Mouse (Mus musculus) intestine, postnatal 0 days (tissue): Measurements from ENCODE around the gene Prkag1. TPM values are rescaled to one million over a fixed set of nuclear protein-coding genes. Genes with fewer than 3 reads are reported as not detected.

ENCODE experiments used
- ATAC-seq: fragments of 200-750 bp; cut with Nextera tagmentation; 2 replicates; pipeline ENCODE4 v1.8.0; 2017; ENCODE audit warnings: mild to moderate bottlenecking, moderate TSS enrichment, moderate library complexity
- H3K27ac ChIP-seq: fragments of 300-500 bp; sonication (generic); 2 replicates; pipeline ENCODE4 v1.5.1; 2014; ENCODE audit warnings: mild to moderate bottlenecking, low read depth, low read length, moderate library complexity
- H3K27me3 ChIP-seq: fragments of 300-500 bp; sonication (generic); replicated peaks from 2 replicates; pipeline ENCODE4 v1.6.1; 2014; ENCODE audit warnings: low read length, mixed read lengths; ENCODE audit not compliant: control insufficient read depth, insufficient read depth
- H3K36me3 ChIP-seq: fragments of 300-500 bp; sonication (generic); 2 replicates; pipeline ENCODE4 v1.6.1; 2014; ENCODE audit warnings: mild to moderate bottlenecking, moderate library complexity; ENCODE audit not compliant: control insufficient read depth, insufficient read depth
- H3K4me1 ChIP-seq: fragments of 300-500 bp; sonication (generic); replicated peaks from 2 replicates; pipeline ENCODE4 v1.6.1; 2014; ENCODE audit warnings: antibody characterized with exemption, low read length, mixed read lengths; ENCODE audit not compliant: control insufficient read depth, insufficient read depth
- H3K4me2 ChIP-seq: fragments of 300-500 bp; sonication (generic); replicated peaks from 2 replicates; pipeline ENCODE4 v1.6.1; 2014; ENCODE audit warnings: low read depth, mild to moderate bottlenecking, moderate library complexity
- H3K4me3 ChIP-seq: fragments of 300-500 bp; sonication (generic); 2 replicates; pipeline ENCODE4 v1.5.1; 2014; ENCODE audit warnings: low read depth, low read length
- H3K9ac ChIP-seq: fragments of 300-500 bp; sonication (generic); 2 replicates; pipeline ENCODE4 v1.6.1; 2014; ENCODE audit warnings: mild to moderate bottlenecking, low read depth, low read length
- H3K9me3 ChIP-seq: fragments of 300-500 bp; sonication (generic); 2 replicates; pipeline ENCODE4 v1.6.1; 2016; ENCODE audit warnings: mixed run types; ENCODE audit not compliant: control insufficient read depth
- CTCF ChIP-seq: sonication (generic); IDR thresholded peaks from 2 replicates; pipeline ENCODE4 v1.5.1; 2016; ENCODE audit warnings: low read depth, mild to moderate bottlenecking, control low read depth, antibody characterized with exemption, moderate library complexity
- WGBS: fragments of 180-500 bp; shearing (Covaris S2); extraction: QIAGEN DNeasy Blood & Tissue Kit; methylation state at CpG from one replicate; pipeline ENCODE4 v1.1.7; 2014; 5-methylcytosine and 5-hydroxymethylcytosine counted together
- polyA plus RNA-seq: library from polyadenylated mRNA; unstranded; fragments of >200 nt; fragmentation: Nextera tagmentation; extraction: Ambion mirVana; gene quantifications from 2 replicates; pipeline ENCODE4 v1.2.1, GENCODE M21; 2015

The Prkag1 gene
- polyA plus RNA-seq, 1 experiment from 2014 or later: 67.0 TPM

DNA sequence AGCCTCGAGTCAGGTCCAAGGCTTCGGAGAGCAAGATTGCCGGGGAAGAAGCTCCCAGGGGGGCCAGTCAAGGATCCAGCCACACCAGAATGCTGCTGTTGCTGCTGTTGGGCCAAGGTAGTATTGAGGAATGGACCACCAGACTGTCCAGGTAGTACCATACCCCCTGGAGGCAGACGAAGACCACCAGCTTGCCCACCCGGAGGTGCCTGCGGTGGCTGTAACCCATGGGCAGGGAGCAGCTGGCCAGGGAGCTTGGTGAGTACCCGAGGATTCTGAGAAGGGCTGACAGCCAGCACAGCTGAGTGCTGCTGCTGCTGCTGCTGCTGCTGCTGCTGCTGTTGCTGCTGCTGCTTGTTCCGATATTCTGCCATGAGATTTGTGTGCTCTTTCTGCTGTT lies 14.8 kb upstream of the Prkag1 start:
- Histone ChIP-seq H3K4me2 (no peak overlapping the region), H3K27ac (no peak overlapping the region; the same call in 1 of the 2 replicates), H3K4me3 (no peak overlapping the region), H3K36me3 (peaks cover 100% of the 10 kb centered on the region), H3K27me3 (no peaks in the 10 kb centered on the region), H3K9ac (no peak overlapping the region), H3K9me3 (no peaks in the 10 kb centered on the region), H3K4me1 (no peaks in the 10 kb centered on the region)
- ATAC-seq: no peak
- 85% methylated on average over 8 of the region's 8 CpGs for WGBS
- TF ChIP-seq CTCF: no peak

- no peaks in the 10 kb centered on the region for H3K27me3 ChIP-seq
- no peak overlapping the region for H3K4me3 ChIP-seq
- H3K9me3 ChIP-seq: no peaks in the 10 kb centered on the region
- H3K36me3 ChIP-seq: peaks cover 100% of the 10 kb centered on the region
- WGBS: 83% methylated on average over 2 of the region's 2 CpGs
- no peak for ATAC-seq
- H3K9ac ChIP-seq: no peak overlapping the region
- H3K4me1 ChIP-seq: no peaks in the 10 kb centered on the region
- 0 out of 2 replicates have a peak overlapping the region, but pooled peaks have one; percentile 7 for H3K27ac ChIP-seq
- no peak for TF ChIP-seq CTCF
- H3K4me2 ChIP-seq: no peak overlapping the region
These were observed 13.8 kb upstream of the Prkag1 start for GRCm38 (mm10) chr15:98845149-98845548.

GRCm38 (mm10) chr15:98843595-98844223 lies 12.4 kb upstream of the Prkag1 start:
- H3K27me3 ChIP-seq: no peaks in the 10 kb centered on the region
- H3K4me1 ChIP-seq: no peaks in the 10 kb centered on the region
- H3K27ac ChIP-seq: no peak overlapping the region
- H3K4me2 ChIP-seq: no peak overlapping the region
- H3K9me3 ChIP-seq: no peaks in the 10 kb centered on the region
- TF ChIP-seq CTCF: no peak
- peaks cover 100% of the 10 kb centered on the region for H3K36me3 ChIP-seq
- WGBS: 93% methylated on average over 11 of the region's 11 CpGs
- H3K4me3 ChIP-seq: no peak overlapping the region
- H3K9ac ChIP-seq: no peak overlapping the region
- ATAC-seq: no peak

DNA sequence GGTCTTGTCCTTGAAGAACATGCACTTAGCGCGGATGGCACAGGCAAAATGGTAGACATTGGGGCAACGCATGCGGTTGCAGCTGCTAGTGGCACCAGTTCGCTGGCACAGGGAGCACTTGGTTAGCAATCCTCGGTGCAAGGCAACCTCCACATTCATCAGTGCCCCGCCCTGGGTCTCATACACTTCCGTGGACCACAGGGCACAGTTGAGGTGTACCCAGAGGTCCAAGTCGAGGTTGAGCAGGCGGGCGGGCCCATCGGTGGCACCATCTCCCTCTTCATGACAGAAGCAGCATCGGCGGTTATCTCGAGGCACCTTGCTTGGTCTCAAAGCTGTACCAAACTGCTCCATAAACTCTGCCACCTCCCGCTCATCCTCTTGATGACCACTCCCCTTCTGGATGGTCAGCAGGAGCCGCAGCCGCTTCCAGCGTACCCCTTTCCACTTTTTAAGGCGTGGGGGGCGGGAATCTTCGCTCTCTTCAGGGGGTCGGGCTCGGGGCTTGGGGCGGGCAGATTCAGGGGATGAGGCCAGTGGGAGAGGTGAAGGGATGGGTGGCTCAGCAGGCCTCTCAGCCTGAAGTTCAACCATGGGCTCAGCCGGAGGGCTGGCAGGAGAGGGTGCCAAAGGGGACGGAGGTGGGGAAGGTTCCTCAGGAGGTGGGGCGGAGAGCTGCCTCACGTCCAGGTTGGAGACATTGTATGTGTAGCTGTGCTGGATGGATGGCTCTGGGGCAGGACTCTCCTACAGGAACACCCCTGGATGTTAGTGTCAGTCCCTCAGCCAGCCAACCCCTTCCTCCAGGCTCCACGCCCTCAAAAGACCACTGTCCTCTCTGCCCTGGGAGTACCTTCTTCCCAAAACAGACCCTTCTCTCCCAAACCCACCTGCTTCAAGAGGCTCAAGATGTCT lies 8.6 kb upstream of the Prkag1 start:
- H3K27ac ChIP-seq: no peak overlapping the region
- H3K36me3 ChIP-seq: peaks cover 99% of the 10 kb centered on the region
- H3K4me1 ChIP-seq: no peaks in the 10 kb centered on the region
- no peaks in the 10 kb centered on the region for H3K9me3 ChIP-seq
- 90% methylated on average over 30 of the region's 30 CpGs for WGBS
- H3K9ac ChIP-seq: no peak overlapping the region
- TF ChIP-seq CTCF: no peak
- ATAC-seq: no peak
- H3K27me3 ChIP-seq: no peaks in the 10 kb centered on the region
- no peak overlapping the region for H3K4me3 ChIP-seq
- H3K4me2 ChIP-seq: no peak overlapping the region

DNA sequence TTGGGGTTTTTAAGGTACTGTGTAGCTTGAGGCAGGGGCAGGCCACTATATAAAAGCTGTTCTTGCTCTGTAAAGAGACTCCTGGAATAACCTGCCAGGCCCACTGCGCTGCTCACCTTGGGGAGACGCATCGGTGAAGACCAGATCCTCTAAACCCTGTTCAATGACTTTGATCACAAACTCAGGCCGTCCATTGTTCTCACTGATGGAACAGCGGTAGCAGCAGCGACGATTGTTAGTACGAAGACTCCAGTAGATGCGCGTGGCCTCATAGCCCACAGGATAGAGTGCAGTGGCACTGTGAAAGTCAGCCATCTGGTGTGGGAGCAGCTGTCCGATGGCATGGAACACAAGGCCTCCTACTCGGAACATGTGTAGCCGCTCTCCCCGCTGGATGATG lies 7.8 kb upstream of the Prkag1 start:
- no peak for TF ChIP-seq CTCF
- H3K4me2 ChIP-seq: no peak overlapping the region
- no peak overlapping the region for H3K4me3 ChIP-seq
- no peaks in the 10 kb centered on the region for H3K4me1 ChIP-seq
- no peak for ATAC-seq
- WGBS: 96% methylated on average over 14 of the region's 14 CpGs
- no peaks in the 10 kb centered on the region for H3K27me3 ChIP-seq
- H3K9me3 ChIP-seq: no peaks in the 10 kb centered on the region
- H3K27ac ChIP-seq: no peak overlapping the region
- no peak overlapping the region for H3K9ac ChIP-seq
- peaks cover 99% of the 10 kb centered on the region for H3K36me3 ChIP-seq

- no peak overlapping the region for H3K27ac ChIP-seq
- no peak overlapping the region for H3K4me3 ChIP-seq
- no peak for ATAC-seq
- WGBS: 74% methylated on average over 4 of the region's 4 CpGs
- H3K4me1 ChIP-seq: no peaks in the 10 kb centered on the region
- no peaks in the 10 kb centered on the region for H3K9me3 ChIP-seq
- H3K36me3 ChIP-seq: peaks cover 98% of the 10 kb centered on the region
- no peak for TF ChIP-seq CTCF
- no peaks in the 10 kb centered on the region for H3K27me3 ChIP-seq
- H3K9ac ChIP-seq: no peak overlapping the region
- H3K4me2 ChIP-seq: no peak overlapping the region
These were observed 6.4 kb upstream of the Prkag1 start for GRCm38 (mm10) chr15:98837743-98838103.
